Mouse (Mus musculus) ES-E14 (cell line): ENCODE results near the gene Fastkd1. TPM values are rescaled to one million over a fixed set of nuclear protein-coding genes. Genes with fewer than 3 reads are reported as not detected.

Source experiments
- DNase-seq: peaks from one replicate; pipeline ENCODE4 v3.0.0-alpha.2; 2013; ENCODE audit warnings: low read depth, low spot score
- H3K27ac ChIP-seq: 2 replicates; pipeline ENCODE4 v1.5.1; 2012; ENCODE audit warnings: low read depth, mild to moderate bottlenecking, low read length, moderate library complexity, mixed read lengths; ENCODE audit not compliant: poor library complexity, insufficient read depth, severe bottlenecking
- H3K36me3 ChIP-seq: 2 replicates; pipeline ENCODE4 v1.6.1; 2012; ENCODE audit warnings: mild to moderate bottlenecking, low read length, moderate library complexity, mixed read lengths; ENCODE audit not compliant: control insufficient read depth, poor library complexity, insufficient read depth, severe bottlenecking
- H3K4me1 ChIP-seq, 2 experiments: fragments of 150-350 bp in 1 of 2; sonication (generic) in 1 of 2; 2 replicates each; pipeline ENCODE4 v1.6.1; 2012; ENCODE audit warnings: low read length in 2 of 2, mild to moderate bottlenecking in 1 of 2, mixed read lengths in 1 of 2; ENCODE audit not compliant: control insufficient read depth in 2 of 2, insufficient read depth in 2 of 2, poor library complexity in 1 of 2
- H3K4me3 ChIP-seq, 2 experiments: fragments of 150-350 bp in 1 of 2; sonication (generic) in 1 of 2; 2 replicates each; pipeline ENCODE4 v1.5.1; 2012; ENCODE audit warnings: low read length in 2 of 2, low read depth in 1 of 2, mild to moderate bottlenecking in 1 of 2, mixed read lengths in 1 of 2; ENCODE audit not compliant: insufficient read depth in 1 of 2, poor library complexity in 1 of 2, severe bottlenecking in 1 of 2
- H3K9ac ChIP-seq: 2 replicates; pipeline ENCODE4 v1.6.1; 2012; ENCODE audit warnings: low read depth, mild to moderate bottlenecking, low read length, mixed read lengths; ENCODE audit not compliant: poor library complexity, insufficient read depth, severe bottlenecking
- H3K9me3 ChIP-seq: fragments of 150-350 bp; sonication (generic); 2 replicates; pipeline ENCODE4 v1.6.1; 2012; ENCODE audit warnings: low read depth, mild to moderate bottlenecking, low read length; ENCODE audit not compliant: control insufficient read depth, insufficient read depth
- CHD2 ChIP-seq: IDR thresholded peaks from 2 replicates; pipeline ENCODE4 v1.6.1; 2014; ENCODE audit warnings: mild to moderate bottlenecking, low read depth, low read length, inconsistent platforms
- HCFC1 ChIP-seq: IDR thresholded peaks from 2 replicates; pipeline ENCODE4 v1.6.1; 2012; ENCODE audit warnings: low read length, inconsistent platforms, borderline replicate concordance; ENCODE audit not compliant: insufficient read depth
- MAFK ChIP-seq: IDR thresholded peaks from 2 replicates; pipeline ENCODE4 v1.6.1; 2014; ENCODE audit warnings: mild to moderate bottlenecking, low read depth, low read length, inconsistent platforms; ENCODE audit not compliant: insufficient read depth
- ZC3H11A ChIP-seq: IDR thresholded peaks from 2 replicates; pipeline ENCODE4 v1.6.1; 2012; ENCODE audit warnings: low read depth, mild to moderate bottlenecking, inconsistent platforms, low read length, borderline replicate concordance
- ZNF384 ChIP-seq: IDR thresholded peaks from 2 replicates; pipeline ENCODE4 v1.6.1; 2012; ENCODE audit warnings: low read depth, low read length, inconsistent platforms
- in situ Hi-C, 2 experiments: fragments of 600-800 bp; cut with MboI; formaldehyde crosslinking; loops; one replicate each; pipeline ENCODE4 v1.15.1; 2025; ENCODE audit warnings: low sequenced_read_pairs in 2 of 2, inconsistent platforms in 1 of 2; ENCODE audit not compliant: unreplicated experiment in 2 of 2
- total RNA-seq: library from RNA; depleted of rRNA; stranded (reverse); fragments of 300-350 nt; gene quantifications from 2 replicates; pipeline ENCODE4 v1.2.3, GENCODE M21; 2012

Gene Fastkd1
- total RNA-seq, 1 experiment: 17.8 TPM

- Histone ChIP-seq H3K36me3 (no peaks in the 10 kb centered on the region), H3K4me1 (no peaks in the 10 kb centered on the region), H3K9me3 (no peaks in the 10 kb centered on the region), H3K27ac (no peak overlapping the region), H3K4me3 (no peak overlapping the region), H3K9ac (no peak overlapping the region)
- DNase-seq: no peak
- in situ Hi-C loops: no loop called here
- TF ChIP-seq ZC3H11A (no peak), MAFK (no peak), CHD2 (no peak), HCFC1 (no peak), ZNF384 (no peak)
Observed at GRCm38 (mm10) chr2:69673723-69674122, 39.6 kb downstream of the Fastkd1 start.

GRCm38 (mm10) chr2:69669853-69670252 is 43.5 kb downstream of the Fastkd1 start, which contains the start of gene Klhl41:
Gene Klhl41, plus strand, starts transcription at chr2:69670120.
- in situ Hi-C loops: no loop called here
- no peak within 1 kb of the TSS for H3K9ac ChIP-seq
- H3K36me3 ChIP-seq: no peaks in the 10 kb centered on the region
- H3K4me1 ChIP-seq: no peaks in the 10 kb centered on the region
- H3K27ac ChIP-seq: no peak within 1 kb of the TSS
- TF ChIP-seq ZC3H11A: no peak
- TF ChIP-seq MAFK: no peak
- no peak for TF ChIP-seq ZNF384
- TF ChIP-seq CHD2: no peak
- TF ChIP-seq HCFC1: no peak
- H3K4me3 ChIP-seq: no peak within 1 kb of the TSS
- H3K9me3 ChIP-seq: no peaks in the 10 kb centered on the region
- DNase-seq: no peak

- Histone ChIP-seq H3K9ac (no peak overlapping the region), H3K9me3 (no peaks in the 10 kb centered on the region), H3K36me3 (no peaks in the 10 kb centered on the region; the same call in 1 of the 2 replicates), H3K4me3 (no peak overlapping the region), H3K27ac (no peak overlapping the region), H3K4me1 (no peaks in the 10 kb centered on the region)
- in situ Hi-C loops: no loop called here
- no peak for DNase-seq
- TF ChIP-seq ZC3H11A: no peak
- no peak for TF ChIP-seq MAFK
- no peak for TF ChIP-seq ZNF384
- TF ChIP-seq HCFC1: no peak
- TF ChIP-seq CHD2: no peak
Observed at GRCm38 (mm10) chr2:69668414-69668813, 44.9 kb downstream of the Fastkd1 start.

- TF ChIP-seq ZC3H11A: no peak
- TF ChIP-seq ZNF384: no peak
- TF ChIP-seq CHD2: no peak
- TF ChIP-seq HCFC1: no peak
- no peak for TF ChIP-seq MAFK
- Histone ChIP-seq H3K36me3 (no peaks in the 10 kb centered on the region; the same call in 1 of the 2 replicates), H3K9me3 (no peaks in the 10 kb centered on the region), H3K27ac (no peak overlapping the region), H3K4me3 (no peak overlapping the region), H3K4me1 (no peaks in the 10 kb centered on the region), H3K9ac (no peak overlapping the region)
- no peak for DNase-seq
- in situ Hi-C loops: no loop called here
Observed at GRCm38 (mm10) chr2:69667656-69668055, 45.7 kb downstream of the Fastkd1 start.
